Mouse (Mus musculus) spleen, postnatal 4 days (tissue): ENCODE results near the gene Urod.

Experiments
- DNase-seq, 2 experiments: peaks; one replicate each; pipeline ENCODE4 v3.0.0; 2022; ENCODE audit warnings: low spot score in 2 of 2

Urod gene

GRCm38 (mm10) chr4:116993672-116994621 is at the start of gene Urod:
Gene Urod (minus strand): TSS chr4:116994413.
- peak; percentile 96 to 97 for DNase-seq

DNA sequence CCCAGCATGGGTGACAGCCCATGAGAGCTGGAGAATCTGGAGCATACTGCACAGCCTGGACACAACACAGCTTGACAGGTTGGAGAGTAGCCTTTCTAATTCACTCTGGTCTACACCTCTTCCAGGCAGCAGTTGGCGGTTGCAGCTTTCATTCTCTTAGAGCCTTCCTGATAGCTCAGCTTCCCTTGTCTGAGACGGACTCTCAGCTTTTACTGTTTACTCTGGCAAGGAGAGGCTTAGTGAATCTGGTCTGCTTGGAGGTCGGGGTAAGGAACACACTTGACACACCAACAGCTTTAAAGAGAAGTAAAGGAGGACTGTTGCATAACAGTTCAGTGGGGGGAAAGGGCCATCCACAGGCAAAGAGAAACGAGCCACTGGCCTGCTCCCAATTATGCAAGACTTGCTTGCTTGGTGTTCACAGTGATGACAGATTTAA is 47.1 kb upstream of the Urod start:
- DNase-seq = peak in 1 of 2 experiments; percentile 19

GRCm38 (mm10) chr4:117040791-117041190 is 46.6 kb upstream of the Urod start:
- DNase-seq = no peak

- DNase-seq = no peak
Observed at GRCm38 (mm10) chr4:117039925-117040687, 45.9 kb upstream of the Urod start.

DNA sequence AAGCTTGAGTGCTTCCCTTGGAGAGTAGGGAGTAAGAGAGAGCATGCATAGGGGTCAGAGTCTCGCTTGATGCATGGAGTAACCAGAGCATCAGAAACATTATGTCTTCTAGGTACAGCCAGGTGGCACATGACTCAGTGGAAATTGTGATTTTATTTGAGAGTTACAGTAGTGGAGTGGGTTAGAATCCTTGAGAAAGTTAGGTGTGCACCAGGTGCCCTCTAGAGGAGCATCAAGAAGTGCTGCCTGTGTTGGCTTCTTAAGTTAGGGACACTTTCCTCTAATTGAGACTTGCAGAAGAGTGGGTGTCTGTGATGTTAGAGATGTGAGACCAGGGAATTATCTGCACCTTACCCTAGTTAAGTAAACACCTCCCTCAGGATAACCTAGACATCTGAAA is 36.9 kb upstream of the Urod start:
- DNase-seq = no peak

- no peak for DNase-seq
Observed at GRCm38 (mm10) chr4:117023469-117023868, 29.3 kb upstream of the Urod start.

- peak; percentile 89 to 95 for DNase-seq
Observed at GRCm38 (mm10) chr4:117019206-117020134, 25.3 kb upstream of the Urod start, which contains the start of gene Eif2b3. Gene Eif2b3 (plus strand): TSS chr4:117019402.

GRCm38 (mm10) chr4:117018327-117018726 is 24.1 kb upstream of the Urod start:
- DNase-seq = no peak

- no peak for DNase-seq
Observed at GRCm38 (mm10) chr4:117017738-117018137, 23.5 kb upstream of the Urod start.

DNA sequence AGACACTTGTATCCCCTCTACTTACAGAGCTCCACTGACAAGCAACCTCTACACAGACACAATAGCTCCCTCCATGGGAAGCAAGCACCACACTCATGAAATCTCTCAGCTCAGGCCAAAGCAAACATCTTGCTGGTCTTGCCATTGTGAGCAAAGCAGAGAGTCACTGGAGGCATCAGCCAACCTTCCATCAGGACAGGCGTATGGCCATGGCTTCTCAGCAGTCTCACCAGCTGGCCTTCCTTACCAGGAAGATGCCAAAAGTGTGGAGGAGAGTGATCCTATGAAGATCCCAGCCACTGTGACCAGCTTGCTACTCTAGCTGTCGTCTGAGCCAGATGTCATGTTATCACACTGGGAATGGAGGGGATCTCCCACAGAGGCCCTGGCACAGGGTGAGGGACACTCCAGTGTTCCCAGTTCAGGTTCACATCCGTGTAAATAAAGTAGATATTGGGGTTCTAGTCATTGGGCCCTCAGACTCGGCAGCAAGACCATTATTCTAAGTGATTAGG is 20.7 kb upstream of the Urod start:
- DNase-seq = no peak

DNA sequence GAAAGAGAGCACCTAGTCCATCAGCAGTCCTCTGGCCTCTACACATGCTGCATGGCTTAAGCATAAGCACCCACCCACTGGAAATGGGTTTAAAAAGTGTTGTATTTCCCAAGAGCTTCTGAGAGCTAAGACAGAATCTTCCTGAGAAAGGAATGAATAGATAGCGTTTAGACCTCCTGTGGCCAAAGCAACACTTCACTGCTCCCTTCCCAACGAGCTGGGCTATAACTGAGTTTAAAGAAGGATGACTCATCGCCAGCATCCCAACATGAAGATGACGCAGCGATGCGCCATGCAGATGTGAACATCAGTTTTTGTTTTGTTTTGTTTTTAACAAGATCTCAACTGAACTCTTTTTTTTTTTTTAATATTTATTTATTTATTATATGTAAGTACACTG is 19.4 kb upstream of the Urod start:
- DNase-seq = no peak

DNA sequence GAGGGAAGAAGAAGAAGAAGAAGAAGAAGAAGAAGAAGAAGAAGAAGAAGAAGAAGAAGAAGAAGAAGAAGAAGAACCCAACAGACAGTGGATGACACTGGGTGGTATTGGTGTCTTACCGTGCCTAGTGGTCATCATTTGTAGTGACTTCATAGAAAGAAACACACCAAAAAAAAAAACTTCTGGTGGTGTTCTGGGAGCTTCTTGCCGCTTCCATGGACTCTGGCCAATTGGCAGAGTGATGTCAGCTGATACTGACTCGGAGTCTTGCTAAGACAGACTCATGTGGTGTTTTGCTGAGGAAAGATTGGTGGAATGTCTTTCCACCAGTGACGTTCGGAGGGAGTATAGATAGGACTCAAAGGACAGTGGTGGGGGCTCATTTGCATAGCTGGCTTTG is 16.0 kb upstream of the Urod start:
- DNase-seq = no peak

GRCm38 (mm10) chr4:117007058-117007457 is 12.8 kb upstream of the Urod start:
- no peak for DNase-seq

- no peak for DNase-seq
Observed at GRCm38 (mm10) chr4:117005611-117006400, 11.6 kb upstream of the Urod start.

DNA sequence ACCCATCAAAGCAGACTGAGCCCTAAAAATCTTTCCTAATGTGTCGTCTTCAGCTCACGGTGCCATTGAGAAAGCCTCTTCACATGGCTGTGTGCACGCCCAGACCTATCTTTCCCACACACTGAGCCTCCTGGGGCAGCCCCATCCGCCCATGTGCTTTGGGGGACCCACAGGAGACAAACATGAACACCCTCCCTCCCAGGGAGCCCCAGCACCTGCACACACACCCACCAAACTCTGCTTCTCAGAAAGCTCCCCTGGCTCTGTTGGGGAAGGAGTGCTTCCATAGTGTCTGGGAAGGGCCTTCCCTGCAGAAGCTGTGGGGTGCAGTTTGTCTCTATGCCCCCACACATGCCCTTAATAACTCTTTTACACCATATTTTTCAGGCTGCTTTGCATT is 10.4 kb upstream of the Urod start:
- peak in 1 of 2 experiments; percentile 63 for DNase-seq

GRCm38 (mm10) chr4:117002543-117003521 is 8.6 kb upstream of the Urod start:
- peak; percentile 52 to 72 for DNase-seq

GRCm38 (mm10) chr4:117001957-117002356 is 7.7 kb upstream of the Urod start:
- no peak for DNase-seq

DNA sequence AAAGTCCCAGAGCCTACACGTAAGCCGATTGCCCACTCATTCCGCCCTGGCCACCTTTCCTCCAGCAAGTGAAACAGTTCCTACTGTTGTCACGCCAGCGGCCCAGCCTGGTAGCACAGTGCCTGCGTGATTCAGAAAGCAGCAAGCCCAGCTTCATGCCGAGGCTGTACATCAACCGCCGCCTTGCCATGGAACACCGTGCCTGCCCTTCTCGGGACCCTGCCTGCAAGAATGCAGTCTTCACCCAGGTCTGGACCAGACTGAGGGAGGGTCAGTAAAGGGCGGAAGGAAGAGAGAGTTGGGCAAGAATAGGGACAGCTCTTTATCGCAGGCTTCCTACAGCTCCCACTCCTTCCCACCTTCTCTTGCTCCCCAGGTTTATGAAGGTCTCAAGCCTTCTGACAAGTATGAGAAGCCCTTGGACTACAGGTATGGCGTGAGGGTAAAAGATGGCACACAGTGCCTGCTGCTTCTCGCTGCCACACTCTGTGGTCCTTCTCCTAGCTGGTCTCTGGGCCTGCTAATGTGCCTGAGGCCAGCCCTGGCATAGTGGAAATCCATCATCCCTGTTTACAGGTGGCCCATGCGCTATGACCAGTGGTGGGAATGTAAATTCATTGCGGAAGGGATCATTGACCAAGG is 5.4 kb upstream of the Urod start:
- DNase-seq = no peak

- DNase-seq = peak; percentile 67 to 83
Observed at GRCm38 (mm10) chr4:116995798-116996135, 1.6 kb upstream of the Urod start.
